18 mouse cellular contexts compared by ENCODE assay signal in the genomic region with DNA sequence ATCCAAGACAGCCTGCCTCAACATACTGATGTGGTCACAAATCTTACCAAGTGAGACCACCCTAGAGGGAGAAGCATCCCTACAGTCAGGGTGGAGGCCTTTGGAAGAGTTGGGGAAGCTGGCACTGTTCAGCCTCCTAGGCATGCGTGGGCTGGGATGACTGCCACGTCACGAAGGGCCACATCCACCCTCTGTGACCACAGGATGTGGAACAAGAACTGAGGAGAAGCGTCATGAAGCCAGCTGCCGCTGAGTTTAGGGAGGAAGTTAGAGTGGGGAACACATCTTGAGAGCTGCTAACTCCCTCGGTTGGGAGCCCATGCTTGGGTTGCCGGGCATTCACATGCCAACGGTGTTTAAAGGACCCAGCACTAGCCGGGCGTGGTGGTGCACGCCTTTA. TPM values are rescaled to one million over a fixed set of nuclear protein-coding genes. Genes with fewer than 3 reads are reported as not detected.
DNase-seq lines count a peak whose midpoint lies in the region; ATAC-seq and TF ChIP-seq lines count a peak whose summit lies in the region.
"Had no signal": no experiment of that assay in that cellular context is flagged by ENCODE, and none has a peak within 500 bp of the region (broad histone marks: within the 10 kb centered on the region; RNA-seq: fewer than 3 reads in every experiment).

No protein-coding gene starts in this region.

- no peak for TF ChIP-seq CTCF in lung, adult 2 months (IDR thresholded peaks at IDR 0.05; ENCODE audit: insufficient read depth, low read length)
- TF ChIP-seq CTCF in layer of hippocampus, adult 2 months (conservative IDR thresholded peaks at IDR 0.05) = no peak

- TF ChIP-seq POLR2A in lung, adult 2 months (IDR thresholded peaks at IDR 0.05; ENCODE audit: borderline replicate concordance, extremely low read depth, low read depth, low read length) = no peak

- H3K4me3 ChIP-seq in lung, adult 2 months (replicated peaks; ENCODE audit: extremely low read depth, low read depth, low read length) = no peak overlapping the region
- no peak overlapping the region for H3K4me3 ChIP-seq in layer of hippocampus, adult 2 months
- H3K4me3 ChIP-seq: forebrain, embryonic 10.5 days; gastrocnemius, adult 2 months; heart, embryonic 10.5 days; limb, embryonic 10.5 days had no signal

- H3K4me1 ChIP-seq in lung, adult 2 months (ENCODE audit: control insufficient read depth, insufficient read depth, low read length) = no peaks in the 10 kb centered on the region
- H3K4me1 ChIP-seq: heart, embryonic 10.5 days had no signal

- DNase-seq in lung, adult 18-20 months = peak; percentile 29 to 53
- no peak for DNase-seq in lung, adult 2 months
- DNase-seq in lung, postnatal 36 days = peak; percentile 55
- DNase-seq in thymus, postnatal 25 days = peak; percentile 22
- no peak for DNase-seq in yolk sac, embryonic 10.5 days (ENCODE audit: low spot score)
- no peak for DNase-seq in cerebellum, adult 18-20 months
- no peak for DNase-seq in layer of hippocampus, adult 2 months (ENCODE audit: low spot score in 2 of 2)
- DNase-seq: cerebellum, adult 11-12 months; gastrocnemius, adult 2 months; kidney, adult 9 months; lung, embryonic 14.5 days had no signal

- 76% methylated on average over 11 of the region's 11 CpGs for WGBS in lung, adult 2 months

- no peak overlapping the region for H3K27ac ChIP-seq in layer of hippocampus, adult 2 months
- H3K27ac ChIP-seq: forebrain, embryonic 10.5 days; gastrocnemius, adult 2 months; heart, embryonic 10.5 days; hindbrain, embryonic 14.5 days; limb, embryonic 10.5 days had no signal

- peak; percentile 88 for ATAC-seq in common myeloid progenitor, adult 5-6 weeks (replicated peaks; ENCODE audit: low read depth, poor library complexity, severe bottlenecking)

RNA-seq across cellular contexts. Expression of a gene that starts 52.0 kb away (rescaled TPM):
- polyA plus RNA-seq in lung, adult 2 months (2012; rRNA removed) = 1.3 and 2.6 TPM in 2 replicates
- 24.1 and 27.0 TPM in 2 replicates for total RNA-seq in common myeloid progenitor, adult 5-6 weeks (2017)
- total RNA-seq in layer of hippocampus, adult 2 months (2021) = 1 to 10 TPM; 5.8 to 7.1 TPM

RNA-seq across cellular contexts. Expression of a gene that starts 52.1 kb away (rescaled TPM):
- polyA plus RNA-seq in lung, adult 2 months (2012; rRNA removed) = 39.1 and 41.3 TPM in 2 replicates
- 112 and 127 TPM in 2 replicates for total RNA-seq in common myeloid progenitor, adult 5-6 weeks (2017)
- total RNA-seq in layer of hippocampus, adult 2 months (2021) = 10 to 100 TPM; 16.2 to 22.2 TPM

RNA-seq across cellular contexts. Expression of a gene that starts 54.1 kb away (rescaled TPM):
- polyA plus RNA-seq in lung, adult 2 months (2012; rRNA removed) = 56.7 and 62.3 TPM in 2 replicates
- total RNA-seq in common myeloid progenitor, adult 5-6 weeks (2017) = 0.10 TPM in 1 of 2 replicates, not detected in the other
- under 1 TPM; 0.44 to 0.98 TPM for total RNA-seq in layer of hippocampus, adult 2 months (2021)
- total RNA-seq: gastrocnemius, adult 2 months; neutrophil, adult 5-6 weeks had no signal
- polyA plus RNA-seq: urinary bladder, adult 2 months had no signal

Comparison
In these comparisons a context has a peak if more than half of its experiments do, and no peak if none do; other contexts are left out.
1. DNase-seq: peak in lung, adult 18-20 months (2 of 2), lung, postnatal 36 days (single experiment) and thymus, postnatal 25 days (single experiment); none in lung, adult 2 months (single experiment), yolk sac, embryonic 10.5 days (single experiment), cerebellum, adult 18-20 months (0 of 2) and layer of hippocampus, adult 2 months (0 of 2).